Mouse (Mus musculus): ENCODE measurements around the gene Dtx3.
"Not testable (repeated sequence)": the region's sequence is repeated elsewhere in the genome, so short reads cannot be mapped to it uniquely, and the experiment has no call there.

Dtx3 gene

GRCm38 (mm10) chr10:127165654-127166403, 29.7 kb downstream of the Dtx3 start:
- DNase-seq (ENCODE audit: low read depth) = peak; percentile 83

DNA sequence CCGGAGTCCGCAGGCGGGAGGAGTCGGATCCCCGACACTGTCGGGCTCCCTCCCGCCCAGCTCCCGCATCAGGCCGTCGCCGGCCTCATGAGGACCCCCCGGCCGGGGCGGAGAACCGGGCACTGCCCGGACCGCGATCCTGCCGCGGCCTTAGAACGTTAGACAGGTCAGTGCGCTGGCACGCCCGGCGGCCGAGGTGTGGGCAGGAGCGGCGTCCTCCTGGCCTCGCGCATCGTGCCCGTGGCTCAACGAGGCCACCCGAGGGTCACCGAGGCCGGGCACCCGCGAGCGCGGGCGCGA, 30.2 kb downstream of the Dtx3 start:
- DNase-seq (ENCODE audit: low read depth) = no peak

- DNase-seq (ENCODE audit: low read depth) = peak; percentile 91
Observed at GRCm38 (mm10) chr10:127164631-127165353, 30.7 kb downstream of the Dtx3 start, which contains the start of gene B4galnt1. Gene B4galnt1 (plus strand): TSS chr10:127165225.

DNA sequence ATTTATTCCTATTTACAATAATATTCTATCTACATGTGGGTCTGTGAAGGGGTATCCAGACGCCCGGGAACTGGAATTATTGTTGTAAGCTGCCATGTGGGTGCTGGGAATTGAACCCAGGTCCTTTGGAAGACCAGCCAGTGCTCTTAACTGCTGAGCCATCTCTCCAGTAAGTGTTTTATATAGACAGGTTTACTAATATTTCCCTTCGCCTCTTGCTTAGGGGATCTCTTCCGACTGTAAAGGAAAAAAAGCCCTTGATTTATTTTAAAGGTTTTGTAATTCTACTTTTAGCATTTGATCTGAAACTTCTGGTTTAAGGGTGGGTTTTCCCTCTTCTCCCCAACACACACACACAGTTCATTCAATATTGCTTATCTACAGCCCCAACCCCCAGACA, 31.3 kb downstream of the Dtx3 start:
- DNase-seq (ENCODE audit: low read depth) = no peak

GRCm38 (mm10) chr10:127162771-127163261, 32.7 kb downstream of the Dtx3 start:
- peak; percentile 49 for DNase-seq (ENCODE audit: low read depth)

- no peak for DNase-seq (ENCODE audit: low read depth)
Observed at GRCm38 (mm10) chr10:127160728-127161127, 34.8 kb downstream of the Dtx3 start.

- DNase-seq (ENCODE audit: low read depth) = no peak
Observed at GRCm38 (mm10) chr10:127160081-127160480, 35.4 kb downstream of the Dtx3 start.

- no peak for DNase-seq (ENCODE audit: low read depth)
Observed at GRCm38 (mm10) chr10:127158471-127158870, 37.1 kb downstream of the Dtx3 start.

DNA sequence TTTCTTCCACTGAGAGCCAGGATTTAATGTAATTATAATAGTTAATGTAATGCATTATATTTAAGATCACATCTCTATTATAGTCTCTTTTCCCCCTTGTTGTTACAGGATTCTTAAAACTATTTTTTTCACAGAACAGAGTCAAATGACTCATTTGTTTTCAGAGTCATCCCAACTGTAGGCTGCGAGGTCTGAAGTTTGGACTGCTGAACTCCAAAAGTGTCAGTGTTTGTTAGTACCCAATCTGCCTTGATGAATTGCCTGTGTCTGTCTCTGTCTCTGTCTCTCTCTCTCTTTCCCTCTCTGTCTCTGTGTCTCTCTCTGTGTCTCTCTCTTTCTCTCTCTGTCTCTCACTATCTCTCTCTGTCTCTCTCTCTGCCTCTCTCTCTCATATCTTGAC, 39.0 kb downstream of the Dtx3 start:
- no peak for DNase-seq (ENCODE audit: low read depth)

- DNase-seq (ENCODE audit: low read depth) = no peak
Observed at GRCm38 (mm10) chr10:127156089-127156488, 39.4 kb downstream of the Dtx3 start.

DNA sequence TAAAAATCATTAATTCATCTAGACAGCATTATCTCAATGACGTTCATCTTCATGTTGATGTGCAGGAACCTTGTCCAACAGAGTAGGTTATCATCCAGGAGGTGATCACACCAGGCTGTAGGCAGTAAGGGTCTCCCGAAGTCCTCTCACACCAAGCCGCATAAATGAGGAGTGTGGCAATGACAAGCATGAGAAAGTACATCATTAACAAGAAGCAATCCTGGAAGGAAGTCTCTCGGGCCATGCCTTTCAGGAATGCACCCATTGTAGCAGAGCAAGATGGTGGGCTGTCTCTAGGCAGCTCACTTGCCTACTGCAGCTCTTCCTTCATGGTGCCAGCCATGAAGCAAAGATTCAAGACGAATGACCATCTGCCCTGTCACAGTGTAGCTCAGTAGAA, 40.9 kb downstream of the Dtx3 start:
- DNase-seq (ENCODE audit: low read depth) = no peak

DNA sequence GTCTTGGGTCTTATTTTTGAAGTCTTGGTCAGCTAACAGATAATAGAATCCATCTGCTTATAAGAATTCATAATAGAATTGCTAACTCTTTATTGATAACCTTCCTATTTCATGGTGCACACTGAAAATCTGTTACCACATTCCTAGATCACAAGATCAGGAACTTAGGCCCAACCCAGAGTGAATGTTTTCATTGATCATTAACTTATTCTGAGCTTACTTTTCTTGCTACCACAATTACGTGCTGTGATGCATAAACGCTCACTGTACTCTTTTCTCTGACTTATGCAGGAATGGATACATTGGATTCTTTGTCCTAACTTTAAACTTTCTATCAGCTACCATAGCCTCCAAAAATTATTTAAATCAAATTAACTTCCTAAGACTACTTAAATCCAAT, 41.3 kb downstream of the Dtx3 start:
- DNase-seq (ENCODE audit: low read depth) = no peak

GRCm38 (mm10) chr10:127153323-127153722, 42.2 kb downstream of the Dtx3 start:
- no peak for DNase-seq (ENCODE audit: low read depth)

GRCm38 (mm10) chr10:127152556-127152955, 43.0 kb downstream of the Dtx3 start:
- not testable (repeated sequence) for DNase-seq (ENCODE audit: low read depth)

- DNase-seq (ENCODE audit: low read depth) = peak; percentile 64
Observed at GRCm38 (mm10) chr10:127151233-127151632, 44.3 kb downstream of the Dtx3 start.

DNA sequence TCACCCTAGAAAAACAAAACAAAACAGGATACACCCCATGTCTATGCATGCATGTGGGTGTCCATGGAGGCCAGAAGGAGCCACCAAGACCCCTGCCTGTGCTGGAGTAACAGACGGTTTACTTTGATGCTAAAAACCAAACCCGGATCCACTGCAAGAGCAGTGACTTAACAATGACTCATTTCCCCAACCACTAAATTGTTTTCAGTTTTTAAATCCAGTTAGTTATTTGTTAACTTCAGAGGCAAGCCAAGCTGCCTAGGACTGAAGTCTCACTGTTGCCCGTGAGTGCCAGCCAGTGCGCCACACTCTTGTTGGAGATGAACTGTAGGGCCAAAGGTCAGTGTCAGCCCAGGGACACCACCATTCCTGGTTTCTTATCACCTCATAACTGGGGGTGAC, 45.1 kb downstream of the Dtx3 start:
- peak; percentile 93 for DNase-seq (ENCODE audit: low read depth)

- DNase-seq (ENCODE audit: low read depth) = no peak
Observed at GRCm38 (mm10) chr10:127147135-127147534, 48.4 kb downstream of the Dtx3 start.

DNA sequence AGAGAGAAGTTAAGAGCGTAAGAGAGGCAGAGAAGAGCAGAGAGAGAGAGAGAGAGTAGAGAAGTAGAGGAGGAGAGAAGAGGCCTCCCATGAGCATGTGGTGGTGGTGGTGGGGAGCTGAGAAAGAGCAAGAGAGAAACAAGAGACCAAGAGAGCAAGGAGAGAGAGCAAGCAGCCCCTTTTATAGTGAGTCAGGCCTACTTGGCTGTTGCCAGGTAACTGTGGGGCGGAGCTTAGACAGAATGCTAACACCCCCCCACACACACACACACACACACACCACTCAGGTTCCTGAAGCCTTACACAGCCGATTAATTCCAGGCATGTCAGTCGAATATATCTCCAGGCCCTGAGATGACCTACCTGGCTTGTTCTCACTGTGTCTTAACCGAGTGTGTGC, 50.2 kb downstream of the Dtx3 start:
- no peak for DNase-seq (ENCODE audit: low read depth)

- no peak for DNase-seq (ENCODE audit: low read depth)
Observed at GRCm38 (mm10) chr10:127144536-127144935, 51.0 kb downstream of the Dtx3 start.

DNA sequence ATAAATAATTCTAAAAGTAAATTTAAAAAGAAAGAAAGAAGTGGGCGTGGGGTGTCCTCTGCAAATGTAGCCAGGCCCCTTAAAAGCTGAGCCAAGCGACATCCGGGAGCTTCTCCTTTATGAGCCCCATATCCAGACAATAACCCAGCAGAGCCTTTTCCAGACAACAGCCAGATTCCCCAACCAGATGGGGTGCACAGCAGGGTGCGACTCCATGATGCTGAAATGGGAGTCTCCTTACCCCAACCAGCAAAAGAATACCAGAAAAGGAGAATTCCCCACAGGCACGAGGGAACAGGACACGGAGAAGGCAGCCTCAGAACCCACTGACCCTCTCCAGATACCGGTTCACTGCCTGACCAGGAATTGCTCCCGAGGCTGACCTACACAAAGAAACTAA, 52.3 kb downstream of the Dtx3 start:
- no peak for DNase-seq (ENCODE audit: low read depth)

DNA sequence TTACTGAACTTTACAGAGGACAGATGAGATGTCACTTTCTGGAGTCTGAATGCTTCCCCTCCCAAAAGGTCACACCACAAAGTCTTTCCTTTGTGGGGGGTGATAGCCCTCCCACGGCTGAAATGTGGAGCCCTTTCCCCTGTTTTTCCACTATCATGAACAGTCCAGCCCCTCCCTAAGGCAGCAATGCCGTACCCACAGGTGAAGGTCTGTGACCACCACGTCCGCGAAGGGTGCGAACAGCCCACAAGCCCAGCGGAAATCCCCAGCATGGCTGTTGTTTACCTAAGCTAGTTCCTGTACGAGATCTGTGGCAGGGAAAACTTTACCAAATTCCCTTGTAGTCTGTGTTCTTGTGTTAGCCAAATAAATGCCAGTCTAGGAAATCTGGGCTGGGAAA, 54.0 kb downstream of the Dtx3 start:
- DNase-seq (ENCODE audit: low read depth) = no peak

DNA sequence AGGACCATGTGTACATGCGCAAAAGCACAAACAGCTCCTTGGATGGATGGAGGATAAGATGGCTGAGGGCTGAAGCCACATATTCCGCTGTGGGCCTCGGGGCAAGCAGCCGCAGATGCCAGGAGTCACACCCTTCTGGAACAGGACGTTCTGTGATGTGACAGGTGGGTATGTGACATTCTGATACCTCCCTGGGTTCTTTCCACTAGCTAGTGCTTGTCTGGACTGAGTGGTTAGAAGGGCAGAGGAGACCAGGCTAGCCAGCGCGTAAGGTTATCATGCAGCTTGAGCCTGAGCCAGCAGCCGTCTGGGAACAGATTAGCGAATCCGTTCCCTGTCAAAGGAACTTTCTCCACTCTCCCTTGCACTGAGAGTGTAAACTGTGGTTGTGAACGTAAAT, 54.6 kb downstream of the Dtx3 start:
- no peak for DNase-seq (ENCODE audit: low read depth)
